Mouse (Mus musculus) B cell, adult 62 days (primary cell): ENCODE measurements around the gene Gm17622. TPM values are rescaled to one million over a fixed set of nuclear protein-coding genes. Genes with fewer than 3 reads are reported as not detected.

Experiments used
- total RNA-seq: library from RNA; stranded (reverse); gene quantifications from 4 replicates; pipeline ENCODE4 v1.2.4, GENCODE M21; 2023

Gene Gm17622
- not detected in 4 replicates for total RNA-seq

DNA sequence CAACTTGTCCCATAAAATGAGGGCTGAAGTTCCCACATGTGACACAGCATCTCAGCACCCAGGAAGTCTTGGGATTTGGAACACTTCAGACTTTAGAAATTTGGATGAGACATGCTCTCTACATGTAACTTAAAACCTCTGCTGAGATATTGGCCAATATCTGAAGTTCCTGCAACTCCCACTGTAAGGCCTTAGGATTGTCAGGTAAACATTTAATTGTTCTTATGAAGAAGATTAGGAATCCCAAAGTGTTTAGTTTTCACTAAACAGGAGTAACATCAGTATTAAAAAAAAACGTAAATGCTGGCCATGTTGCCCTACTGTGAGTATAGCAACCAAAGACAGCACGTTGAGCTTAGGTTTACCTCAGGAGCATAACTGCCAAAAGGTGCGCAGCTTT lies at the start of gene Gm17622:
Gm17622 (plus strand) TSS at position 301 of the 400 bp plus-strand sequence.

DNA sequence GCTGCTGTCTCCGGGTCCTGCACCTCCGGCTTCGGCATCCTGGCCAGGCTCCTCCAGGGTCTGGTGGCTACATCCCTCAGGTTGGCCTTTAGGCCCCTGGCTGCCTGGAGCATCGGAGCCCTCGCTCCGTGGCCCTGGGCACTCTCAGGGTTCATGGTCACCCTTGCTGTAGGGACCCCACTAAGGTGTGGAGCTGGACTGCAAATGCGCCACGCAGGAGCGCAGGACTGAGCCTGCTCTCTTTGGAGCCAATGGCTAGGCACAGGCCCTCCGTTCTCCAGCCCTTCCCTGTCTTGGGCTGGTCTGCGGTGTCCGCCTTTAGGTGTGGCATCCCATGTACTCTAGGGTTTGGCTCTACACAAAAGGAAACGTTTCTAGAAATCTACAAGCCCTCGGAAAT lies 19.6 kb upstream of the Gm17622 start, which contains the start of gene Ankdd1b:
Ankdd1b (minus strand) TSS at position 242 of the 400 bp plus-strand sequence.

Other genes with a start within 250 kb of the Gm17622 start
- 28.9 to 31.3 TPM (median 30.1 TPM) in 4 replicates for gene Poc5, start 102.4 kb upstream of the Gm17622 start, total RNA-seq
- not detected in 4 replicates for gene Ankdd1b, start 19.5 kb upstream of the Gm17622 start, total RNA-seq
- 10.2 to 13.5 TPM (median 13.0 TPM) in 4 replicates for gene Polk, start 51.8 kb downstream of the Gm17622 start, total RNA-seq
- 71.9 to 80.3 TPM (median 75.5 TPM) in 4 replicates for gene Col4a3bp, start 51.9 kb downstream of the Gm17622 start, total RNA-seq
- gene Hmgcr, start 180.2 kb downstream of the Gm17622 start, total RNA-seq = 112 to 139 TPM (median 120 TPM) in 4 replicates